Mouse (Mus musculus) E14TG2a.4 (cell line): ENCODE results near the gene 4930455H04Rik.

Source experiments
- H3K27me3 ChIP-seq: 2 replicates; pipeline ENCODE4 v1.6.1; 2014; ENCODE audit warnings: low read length, control low read depth; ENCODE audit not compliant: insufficient read depth
- H3K36me3 ChIP-seq: 2 replicates; pipeline ENCODE4 v1.6.1; 2014; ENCODE audit warnings: low read length, control low read depth; ENCODE audit not compliant: insufficient read depth
- H3K4me1 ChIP-seq: replicated peaks from 2 replicates; pipeline ENCODE4 v1.6.1; 2014; ENCODE audit warnings: low read depth, low read length, control low read depth
- H3K4me3 ChIP-seq: replicated peaks from 2 replicates; pipeline ENCODE4 v1.5.1; 2014; ENCODE audit warnings: mild to moderate bottlenecking, low read length
- H3K9me3 ChIP-seq: 2 replicates; pipeline ENCODE4 v1.6.1; 2014; ENCODE audit warnings: low read length, control low read depth
- CTCF ChIP-seq: conservative IDR thresholded peaks from 2 replicates; pipeline ENCODE4 v1.5.1; 2014; ENCODE audit warnings: low read length
- NANOG ChIP-seq: IDR thresholded peaks from 2 replicates; pipeline ENCODE4 v1.6.1; 2014; ENCODE audit warnings: borderline replicate concordance, low read length, mixed read lengths
- POU5F1 ChIP-seq: IDR thresholded peaks from 2 replicates; pipeline ENCODE4 v1.6.1; 2014; ENCODE audit warnings: low read length, borderline replicate concordance

The 4930455H04Rik gene

GRCm38 (mm10) chr3:116942751-116943150 is 25.3 kb upstream of the 4930455H04Rik start:
- H3K27me3 ChIP-seq = peaks cover 2% of the 10 kb centered on the region; the same call in 1 of the 2 replicates
- H3K9me3 ChIP-seq = peaks cover 6% of the 10 kb centered on the region; the same call in 1 of the 2 replicates
- TF ChIP-seq CTCF (no peak), POU5F1 (no peak), NANOG (no peak)
- H3K36me3 ChIP-seq = no peaks in the 10 kb centered on the region
- no peaks in the 10 kb centered on the region for H3K4me1 ChIP-seq
- no peak overlapping the region for H3K4me3 ChIP-seq

GRCm38 (mm10) chr3:116943422-116943821 is 24.6 kb upstream of the 4930455H04Rik start:
- H3K27me3 ChIP-seq = peaks cover 2% of the 10 kb centered on the region; the same call in 1 of the 2 replicates
- TF ChIP-seq NANOG (no peak), POU5F1 (no peak), CTCF (no peak)
- H3K36me3 ChIP-seq = no peaks in the 10 kb centered on the region
- no peaks in the 10 kb centered on the region for H3K4me1 ChIP-seq
- H3K9me3 ChIP-seq = peaks cover 1% of the 10 kb centered on the region; the same call in 1 of the 2 replicates
- H3K4me3 ChIP-seq = no peak overlapping the region

- H3K9me3 ChIP-seq = no peaks in the 10 kb centered on the region
- no peak overlapping the region for H3K4me3 ChIP-seq
- TF ChIP-seq NANOG (no peak), POU5F1 (no peak), CTCF (no peak)
- no peaks in the 10 kb centered on the region for H3K36me3 ChIP-seq
- no peaks in the 10 kb centered on the region for H3K4me1 ChIP-seq
- H3K27me3 ChIP-seq = peaks cover 2% of the 10 kb centered on the region; the same call in 1 of the 2 replicates
Measured at GRCm38 (mm10) chr3:116946476-116946875, 21.6 kb upstream of the 4930455H04Rik start.

- H3K9me3 ChIP-seq = no peaks in the 10 kb centered on the region
- no peaks in the 10 kb centered on the region for H3K36me3 ChIP-seq
- H3K4me1 ChIP-seq = peaks cover 16% of the 10 kb centered on the region
- no peak overlapping the region for H3K4me3 ChIP-seq
- TF ChIP-seq NANOG = no peak
- TF ChIP-seq POU5F1 = no peak
- TF ChIP-seq CTCF = no peak
- peaks cover 2% of the 10 kb centered on the region; the same call in 1 of the 2 replicates for H3K27me3 ChIP-seq
Measured at GRCm38 (mm10) chr3:116950665-116951115, 17.4 kb upstream of the 4930455H04Rik start.

- peaks cover 16% of the 10 kb centered on the region for H3K4me1 ChIP-seq
- H3K4me3 ChIP-seq = no peak overlapping the region
- no peaks in the 10 kb centered on the region for H3K36me3 ChIP-seq
- H3K9me3 ChIP-seq = no peaks in the 10 kb centered on the region
- H3K27me3 ChIP-seq = peaks cover 2% of the 10 kb centered on the region; the same call in 1 of the 2 replicates
- TF ChIP-seq POU5F1 (no peak), CTCF (no peak), NANOG (no peak)
Measured at GRCm38 (mm10) chr3:116951489-116951888, 16.6 kb upstream of the 4930455H04Rik start.

- no peaks in the 10 kb centered on the region for H3K9me3 ChIP-seq
- TF ChIP-seq NANOG (no peak), POU5F1 (no peak), CTCF (no peak)
- H3K27me3 ChIP-seq = no peaks in the 10 kb centered on the region
- H3K4me1 ChIP-seq = peaks cover 16% of the 10 kb centered on the region
- no peaks in the 10 kb centered on the region for H3K36me3 ChIP-seq
- H3K4me3 ChIP-seq = no peak overlapping the region
Measured at GRCm38 (mm10) chr3:116952242-116952899, 15.7 kb upstream of the 4930455H04Rik start.

- Histone ChIP-seq H3K27me3 (no peaks in the 10 kb centered on the region), H3K4me1 (peaks cover 16% of the 10 kb centered on the region), H3K36me3 (no peaks in the 10 kb centered on the region), H3K9me3 (no peaks in the 10 kb centered on the region), H3K4me3 (no peak overlapping the region)
- TF ChIP-seq NANOG = no peak
- TF ChIP-seq CTCF = no peak
- TF ChIP-seq POU5F1 = no peak
Measured at GRCm38 (mm10) chr3:116953366-116953765, 14.7 kb upstream of the 4930455H04Rik start.

- TF ChIP-seq NANOG (no peak), POU5F1 (no peak), CTCF (no peak)
- no peaks in the 10 kb centered on the region for H3K36me3 ChIP-seq
- peaks cover 16% of the 10 kb centered on the region for H3K4me1 ChIP-seq
- no peaks in the 10 kb centered on the region for H3K9me3 ChIP-seq
- no peaks in the 10 kb centered on the region for H3K27me3 ChIP-seq
- no peak overlapping the region for H3K4me3 ChIP-seq
Measured at GRCm38 (mm10) chr3:116955061-116955460, 13.0 kb upstream of the 4930455H04Rik start.

- no peaks in the 10 kb centered on the region for H3K9me3 ChIP-seq
- H3K4me3 ChIP-seq = no peak overlapping the region
- H3K36me3 ChIP-seq = no peaks in the 10 kb centered on the region
- H3K4me1 ChIP-seq = peaks cover 19% of the 10 kb centered on the region
- TF ChIP-seq CTCF (no peak), NANOG (no peak)
- no peaks in the 10 kb centered on the region for H3K27me3 ChIP-seq
Measured at GRCm38 (mm10) chr3:116960414-116960813, 7.7 kb upstream of the 4930455H04Rik start.
